Mouse (Mus musculus) liver, embryonic 14.5 days (tissue): ENCODE measurements at regions not wholly inside any gene's neighbourhood (a gene's known extent, or its start where the extent isn't known, plus 50 kb on each side); places are given as distances from the start of the nearest gene placed in this dataset.

Experiments used
- ATAC-seq: fragments of 200-750 bp; cut with Nextera tagmentation; 2 replicates; pipeline ENCODE4 v1.8.0; 2017; ENCODE audit warnings: moderate number of reproducible peaks, mild to moderate bottlenecking, moderate library complexity; ENCODE audit not compliant: insufficient read depth
- DNase-seq, 3 experiments: peaks; one replicate each; pipeline ENCODE4 v3.0.0-alpha.2; 2012 to 2013; ENCODE audit warnings: low read depth in 3 of 3, low spot score in 3 of 3
- H3K27ac ChIP-seq: fragments of 300-500 bp; sonication (generic); 2 replicates; pipeline ENCODE4 v1.5.1; 2014; ENCODE audit warnings: moderate library complexity, mild to moderate bottlenecking, control low read depth, inconsistent platforms
- H3K27me3 ChIP-seq: fragments of 300-500 bp; sonication (generic); 2 replicates; pipeline ENCODE4 v1.6.1; 2014; ENCODE audit warnings: mild to moderate bottlenecking, low read length, moderate library complexity; ENCODE audit not compliant: control insufficient read depth, insufficient read depth
- H3K36me3 ChIP-seq: fragments of 300-500 bp; sonication (generic); replicated peaks from 2 replicates; pipeline ENCODE4 v1.6.1; 2014; ENCODE audit warnings: low read depth; ENCODE audit not compliant: control insufficient read depth, insufficient read depth
- H3K4me1 ChIP-seq, 2 experiments: fragments of 200-500 bp in 1 of 2; fragments of 300-500 bp in 1 of 2; sonication (generic) in 1 of 2; replicated peaks; 2 replicates each; pipeline ENCODE4 v1.6.1; 2012 to 2014; ENCODE audit warnings: antibody characterized with exemption in 1 of 2, inconsistent platforms in 1 of 2, low read length in 1 of 2; ENCODE audit not compliant: control insufficient read depth in 2 of 2, insufficient read depth in 2 of 2
- H3K4me2 ChIP-seq: fragments of 300-500 bp; sonication (generic); 2 replicates; pipeline ENCODE4 v1.6.1; 2014; ENCODE audit warnings: low read depth, mild to moderate bottlenecking, control low read depth, moderate library complexity
- H3K4me3 ChIP-seq, 2 experiments: fragments of 200-500 bp in 1 of 2; fragments of 300-500 bp in 1 of 2; sonication (generic) in 1 of 2; 2 replicates each; pipeline ENCODE4 v1.5.1; 2012 to 2014; ENCODE audit warnings: low read depth in 2 of 2, low read length in 2 of 2, mild to moderate bottlenecking in 2 of 2, control low read depth in 1 of 2, inconsistent platforms in 1 of 2, moderate library complexity in 1 of 2; ENCODE audit not compliant: insufficient read depth in 1 of 2
- H3K9ac ChIP-seq: fragments of 300-500 bp; sonication (generic); replicated peaks from 2 replicates; pipeline ENCODE4 v1.6.1; 2014; ENCODE audit warnings: mild to moderate bottlenecking, control low read depth, moderate library complexity
- H3K9me3 ChIP-seq: fragments of 300-500 bp; sonication (generic); 2 replicates; pipeline ENCODE4 v1.6.1; 2016; ENCODE audit warnings: low read length, mixed read lengths; ENCODE audit not compliant: control insufficient read depth
- CTCF ChIP-seq: IDR thresholded peaks from 2 replicates; pipeline ENCODE4 v1.5.1; 2016; ENCODE audit warnings: antibody characterized with exemption, low read depth, control low read depth
- EP300 ChIP-seq: IDR thresholded peaks from 2 replicates; pipeline ENCODE4 v1.6.1; 2016; ENCODE audit warnings: antibody characterized with exemption, low read depth
- WGBS: fragments of 180-500 bp; shearing (Covaris S2); extraction: QIAGEN DNeasy Blood & Tissue Kit; methylation state at CpG from one replicate; pipeline ENCODE4 v1.1.7; 2014; ENCODE audit not compliant: insufficient replicate concordance; 5-methylcytosine and 5-hydroxymethylcytosine counted together

DNA sequence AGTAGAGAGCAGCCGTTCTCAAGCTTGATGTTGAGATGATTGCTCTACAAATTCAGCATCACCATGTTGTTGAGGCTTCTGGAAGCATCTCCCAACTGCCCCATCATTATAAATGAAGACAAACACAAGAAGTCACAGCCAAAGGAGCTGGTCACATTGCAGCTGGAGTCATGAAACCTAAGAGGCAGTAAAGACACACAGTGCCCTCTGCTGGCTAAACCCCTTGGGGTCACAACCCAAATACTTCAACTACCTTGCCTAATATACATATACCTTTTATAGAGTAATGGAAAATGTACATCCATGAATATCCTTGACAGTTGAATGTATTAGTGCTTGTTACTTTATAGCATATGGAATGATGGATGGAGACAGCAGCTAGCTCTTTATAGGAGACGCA lies 107.9 kb upstream of the Samsn1 start:
- WGBS, result 57% methylated on average over 2 of the region's 2 CpGs
- Histone ChIP-seq H3K27me3 (no peaks in the 10 kb centered on the region), H3K4me2 (no peak overlapping the region), H3K36me3 (no peaks in the 10 kb centered on the region), H3K4me3 (no peak overlapping the region), H3K27ac (no peak overlapping the region), H3K4me1 (no peaks in the 10 kb centered on the region), H3K9me3 (no peaks in the 10 kb centered on the region), H3K9ac (no peak overlapping the region)
- peak; percentile 12 to 35 (median 18) for DNase-seq
- ATAC-seq, result no peak
- peak; percentile 66 for TF ChIP-seq CTCF
- TF ChIP-seq EP300, result no peak

DNA sequence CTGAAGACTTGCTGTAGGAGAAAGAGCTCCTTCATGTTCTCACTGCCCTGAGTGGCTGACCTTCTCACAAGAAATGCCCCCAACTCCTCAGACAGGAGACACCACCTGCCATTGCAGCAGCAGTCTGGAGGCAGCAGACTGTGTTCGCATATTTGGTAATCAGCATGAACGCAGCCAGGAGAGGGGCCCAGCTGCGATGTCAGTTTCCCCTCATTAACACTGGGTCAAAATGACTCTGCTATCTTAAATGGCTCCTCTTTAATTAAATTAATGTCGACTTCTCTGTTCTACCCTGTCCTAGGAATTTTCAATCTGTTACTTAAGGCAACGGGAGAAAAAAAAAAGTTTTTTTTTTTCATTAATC lies 100.9 kb upstream of the Samsn1 start:
- Histone ChIP-seq H3K4me2 (no peak overlapping the region), H3K4me3 (no peak overlapping the region), H3K9me3 (no peaks in the 10 kb centered on the region), H3K27me3 (no peaks in the 10 kb centered on the region), H3K27ac (no peak overlapping the region), H3K9ac (no peak overlapping the region), H3K4me1 (peaks cover 0 to 9% of the 10 kb centered on the region in 2 experiments; a peak in 3 of 4 replicates), H3K36me3 (no peaks in the 10 kb centered on the region)
- TF ChIP-seq EP300 (no peak), CTCF (no peak)
- DNase-seq (no peak), ATAC-seq (no peak)
- 22% methylated on average over 5 of the region's 5 CpGs for WGBS

- H3K4me3 ChIP-seq, result no peak overlapping the region
- TF ChIP-seq CTCF, result no peak
- no peak for TF ChIP-seq EP300
- no peaks in the 10 kb centered on the region for H3K27me3 ChIP-seq
- no peak overlapping the region for H3K9ac ChIP-seq
- H3K4me1 ChIP-seq, result peaks cover 0 to 9% of the 10 kb centered on the region in 2 experiments; a peak in 3 of 4 replicates
- no peaks in the 10 kb centered on the region for H3K9me3 ChIP-seq
- no peaks in the 10 kb centered on the region for H3K36me3 ChIP-seq
- H3K4me2 ChIP-seq, result no peak overlapping the region
- 21% methylated on average over 9 of the region's 9 CpGs for WGBS
- H3K27ac ChIP-seq, result no peak overlapping the region
- DNase-seq (no peak), ATAC-seq (peak; percentile 18; the same call in 1 of the 2 replicates)
Measured at GRCm38 (mm10) chr16:76122172-76123020, 100.3 kb upstream of the Samsn1 start.

GRCm38 (mm10) chr16:76120712-76121111 lies 98.6 kb upstream of the Samsn1 start:
- Histone ChIP-seq H3K9ac (no peak overlapping the region), H3K4me1 (peaks cover 0 to 9% of the 10 kb centered on the region in 2 experiments; a peak in 3 of 4 replicates), H3K27me3 (no peaks in the 10 kb centered on the region), H3K36me3 (no peaks in the 10 kb centered on the region), H3K4me2 (no peak overlapping the region), H3K27ac (no peak overlapping the region), H3K9me3 (no peaks in the 10 kb centered on the region), H3K4me3 (no peak overlapping the region)
- WGBS, result 74% methylated on average over 2 of the region's 2 CpGs
- ATAC-seq, result no peak
- no peak for DNase-seq
- TF ChIP-seq CTCF, result no peak
- no peak for TF ChIP-seq EP300

DNA sequence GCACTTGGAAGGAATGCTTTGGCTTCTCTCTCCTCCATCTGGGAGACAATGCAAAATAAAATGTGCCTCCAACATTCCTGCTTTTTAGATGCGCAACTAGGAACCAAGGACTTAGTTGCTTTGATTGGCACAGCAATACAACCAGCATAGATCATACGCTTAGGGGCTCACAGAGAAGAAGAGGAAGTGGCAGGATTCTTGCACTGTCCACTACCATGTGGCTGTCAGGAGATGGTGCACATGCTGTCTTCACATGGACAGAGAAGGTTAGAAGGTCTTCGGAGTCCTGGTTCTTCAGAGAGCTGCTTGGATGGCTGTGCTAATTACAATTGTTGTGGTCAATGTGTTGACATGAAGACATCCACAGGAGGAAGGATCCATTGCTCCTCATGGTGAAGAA lies 88.3 kb upstream of the Samsn1 start:
- ATAC-seq, result no peak
- no peaks in the 10 kb centered on the region for H3K4me1 ChIP-seq
- no peaks in the 10 kb centered on the region for H3K36me3 ChIP-seq
- no peak for DNase-seq
- WGBS, result 66% methylated on average over 3 of the region's 3 CpGs
- no peak overlapping the region for H3K4me3 ChIP-seq
- no peak overlapping the region for H3K4me2 ChIP-seq
- no peak overlapping the region for H3K9ac ChIP-seq
- H3K9me3 ChIP-seq, result no peaks in the 10 kb centered on the region
- TF ChIP-seq CTCF (no peak), EP300 (no peak)
- no peak overlapping the region for H3K27ac ChIP-seq
- no peaks in the 10 kb centered on the region for H3K27me3 ChIP-seq
